Mouse (Mus musculus) adrenal gland (tissue): Measurements from ENCODE around the gene Tbc1d7.

ENCODE experiments used
- intact Hi-C: fragments of 180-260 bp; cut with DNase I; formaldehyde crosslinking; loops from one replicate; pipeline ENCODE4 v1.15.1; 2025

The Tbc1d7 gene

GRCm38 (mm10) chr13:43146515-43147258 is 24.6 kb downstream of the Tbc1d7 start:
- intact Hi-C loops = no loop called here

- intact Hi-C loops = no loop called here
Observed at GRCm38 (mm10) chr13:43144720-43145418, 26.4 kb downstream of the Tbc1d7 start.

- intact Hi-C loops = no loop called here
Observed at GRCm38 (mm10) chr13:43134468-43134867, 36.8 kb downstream of the Tbc1d7 start.

GRCm38 (mm10) chr13:43133400-43133799 is 37.9 kb downstream of the Tbc1d7 start:
- intact Hi-C loops = no loop called here

- intact Hi-C loops = no loop called here
Observed at GRCm38 (mm10) chr13:43132859-43133258, 38.4 kb downstream of the Tbc1d7 start.

- intact Hi-C loops = no loop called here
Observed at GRCm38 (mm10) chr13:43131741-43132191, 39.5 kb downstream of the Tbc1d7 start.

GRCm38 (mm10) chr13:43130161-43130560 is 41.1 kb downstream of the Tbc1d7 start:
- intact Hi-C loops = no loop called here

- intact Hi-C loops = no loop called here
Observed at GRCm38 (mm10) chr13:43124683-43125074, 46.6 kb downstream of the Tbc1d7 start.

GRCm38 (mm10) chr13:43123895-43124682 is 47.2 kb downstream of the Tbc1d7 start:
- intact Hi-C loops = no loop called here

GRCm38 (mm10) chr13:43122306-43123070 is 48.8 kb downstream of the Tbc1d7 start:
- intact Hi-C loops = no loop called here

- intact Hi-C loops = no loop called here
Observed at GRCm38 (mm10) chr13:43113141-43113540, 58.2 kb downstream of the Tbc1d7 start.

GRCm38 (mm10) chr13:43112707-43113106 is 58.6 kb downstream of the Tbc1d7 start:
- intact Hi-C loops = no loop called here

- intact Hi-C loops = no loop called here
Observed at GRCm38 (mm10) chr13:43112280-43112679, 59.0 kb downstream of the Tbc1d7 start.

- intact Hi-C loops = no loop called here
Observed at GRCm38 (mm10) chr13:43104496-43104895, 66.8 kb downstream of the Tbc1d7 start.

GRCm38 (mm10) chr13:43102943-43103342 is 68.4 kb downstream of the Tbc1d7 start:
- intact Hi-C loops = no loop called here
